8 mouse cellular contexts compared by ENCODE assay signal in genomic region chr13:22021581-22021980, GRCm38 (mm10). TPM values are rescaled to one million over a fixed set of nuclear protein-coding genes. Genes with fewer than 3 reads are reported as not detected.
A peak's percentile ranks its signal among the peaks of the same experiment; 100 is the strongest.
DNase-seq lines count a peak whose midpoint lies in the region; ATAC-seq lines count a peak whose summit lies in the region.

No protein-coding gene starts in this region.

- H3K9me3 ChIP-seq in embryonic facial prominence, embryonic 14.5 days (ENCODE audit: control insufficient read depth, low read length) = no peaks in the 10 kb centered on the region
- H3K9me3 ChIP-seq in intestine, embryonic 16.5 days (ENCODE audit: control insufficient read depth, low read length) = no peaks in the 10 kb centered on the region
- no peaks in the 10 kb centered on the region for H3K9me3 ChIP-seq in neural tube, embryonic 14.5 days (ENCODE audit: control insufficient read depth, low read length)

- peak; percentile 71 for DNase-seq in testis, postnatal 14 days (ENCODE audit: low spot score)
- no peak for DNase-seq in testis, postnatal 10 days (ENCODE audit: low spot score)
- DNase-seq in embryonic facial prominence, embryonic 14.5 days (ENCODE audit: low spot score) = no peak
- DNase-seq in layer of hippocampus, adult 9-10 months (ENCODE audit: low spot score) = no peak
- no peak for DNase-seq in adrenal gland, postnatal 14 days
- DNase-seq in adrenal gland, postnatal 10 days = no peak

- no peak for ATAC-seq in embryonic facial prominence, embryonic 14.5 days (ENCODE audit: low read depth)
- ATAC-seq in intestine, embryonic 16.5 days = peak; percentile 49; the same call in 1 of the 2 replicates
- ATAC-seq in neural tube, embryonic 14.5 days (ENCODE audit: low read depth) = no peak

- peak overlapping the region; percentile 44 for H3K9ac ChIP-seq in embryonic facial prominence, embryonic 14.5 days (ENCODE audit: low read depth, low read length)
- H3K9ac ChIP-seq in intestine, embryonic 16.5 days (ENCODE audit: low read depth, low read length) = peak overlapping the region; percentile 58
- H3K9ac ChIP-seq in neural tube, embryonic 14.5 days (replicated peaks; ENCODE audit: low read depth, low read length) = no peak overlapping the region

- peak overlapping the region; percentile 43 for H3K4me3 ChIP-seq in embryonic facial prominence, embryonic 14.5 days (ENCODE audit: low read depth, low read length)
- H3K4me3 ChIP-seq in intestine, embryonic 16.5 days (ENCODE audit: low read length) = peak overlapping the region; percentile 47
- H3K4me3 ChIP-seq in neural tube, embryonic 14.5 days (ENCODE audit: low read depth, low read length) = peak overlapping the region; percentile 30

- no peak overlapping the region for H3K27ac ChIP-seq in embryonic facial prominence, embryonic 14.5 days (replicated peaks; ENCODE audit: low read depth, low read length)
- H3K27ac ChIP-seq in intestine, embryonic 16.5 days (ENCODE audit: low read length) = peak overlapping the region; percentile 2; the same call in 1 of the 2 replicates
- H3K27ac ChIP-seq in neural tube, embryonic 14.5 days (ENCODE audit: low read depth, low read length) = no peak overlapping the region

- WGBS in embryonic facial prominence, embryonic 14.5 days = 0% methylated on average over 11 of the region's 11 CpGs
- WGBS in intestine, embryonic 16.5 days = under 1% methylated on average over 11 of the region's 11 CpGs
- WGBS in neural tube, embryonic 14.5 days = under 1% methylated on average over 11 of the region's 11 CpGs

- peaks cover 28% of the 10 kb centered on the region for H3K27me3 ChIP-seq in embryonic facial prominence, embryonic 14.5 days (replicated peaks; ENCODE audit: control insufficient read depth, insufficient read depth, low read length)
- 0 out of 2 replicates have a peak, but pooled peaks cover under 1% of the 10 kb centered on the region for H3K27me3 ChIP-seq in intestine, embryonic 16.5 days (replicated peaks; ENCODE audit: control insufficient read depth, insufficient read depth, low read length)
- peaks cover 41% of the 10 kb centered on the region for H3K27me3 ChIP-seq in neural tube, embryonic 14.5 days (ENCODE audit: control insufficient read depth, insufficient read depth, low read length)

- H3K4me1 ChIP-seq in embryonic facial prominence, embryonic 14.5 days (ENCODE audit: control insufficient read depth, insufficient read depth, low read length) = no peaks in the 10 kb centered on the region
- peaks cover 11% of the 10 kb centered on the region for H3K4me1 ChIP-seq in intestine, embryonic 16.5 days (ENCODE audit: control insufficient read depth, insufficient read depth, low read length)
- no peaks in the 10 kb centered on the region for H3K4me1 ChIP-seq in neural tube, embryonic 14.5 days (ENCODE audit: control insufficient read depth, insufficient read depth, low read length)

- peak overlapping the region; percentile 67 for H3K4me2 ChIP-seq in embryonic facial prominence, embryonic 14.5 days (ENCODE audit: low read depth, low read length)
- peak overlapping the region; percentile 61 for H3K4me2 ChIP-seq in intestine, embryonic 16.5 days (ENCODE audit: low read depth, low read length)
- peak overlapping the region; percentile 47 for H3K4me2 ChIP-seq in neural tube, embryonic 14.5 days (ENCODE audit: low read depth, low read length)

- H3K36me3 ChIP-seq in embryonic facial prominence, embryonic 14.5 days (ENCODE audit: control insufficient read depth, insufficient read depth, low read length) = no peaks in the 10 kb centered on the region
- H3K36me3 ChIP-seq in intestine, embryonic 16.5 days (ENCODE audit: control insufficient read depth, insufficient read depth, low read length) = no peaks in the 10 kb centered on the region
- H3K36me3 ChIP-seq in neural tube, embryonic 14.5 days (ENCODE audit: control insufficient read depth, insufficient read depth, low read length) = no peaks in the 10 kb centered on the region

RNA-seq across cellular contexts. Expression of gene Prss16, which starts 12.0 kb away (rescaled TPM):
- polyA plus RNA-seq in embryonic facial prominence, embryonic 14.5 days (2014; fragmentation: Nextera tagmentation; extraction: Ambion mirVana) = 0.70 and 0.83 TPM in 2 replicates
- 1.4 and 2.0 TPM in 2 replicates for polyA plus RNA-seq in intestine, embryonic 16.5 days (2015; fragmentation: Nextera tagmentation; extraction: Ambion mirVana)
- polyA plus RNA-seq in neural tube, embryonic 14.5 days (2014; fragmentation: Nextera tagmentation; extraction: Ambion mirVana) = not detected in 2 replicates
- total RNA-seq in adrenal gland, postnatal 14 days (2021) = 0.74 TPM in 1 of 2 replicates, not detected in the other
- total RNA-seq in adrenal gland, postnatal 10 days (2021) = not detected

RNA-seq across cellular contexts. Expression of gene Hist1h2ah, which starts 13.8 kb away (rescaled TPM):
- 13.1 TPM in 1 of 2 replicates, not detected in the other for polyA plus RNA-seq in embryonic facial prominence, embryonic 14.5 days (2014; fragmentation: Nextera tagmentation; extraction: Ambion mirVana)
- 4.6 and 5.1 TPM in 2 replicates for polyA plus RNA-seq in intestine, embryonic 16.5 days (2015; fragmentation: Nextera tagmentation; extraction: Ambion mirVana)
- polyA plus RNA-seq in neural tube, embryonic 14.5 days (2014; fragmentation: Nextera tagmentation; extraction: Ambion mirVana) = not detected in 2 replicates
- total RNA-seq in adrenal gland, postnatal 14 days (2021) = 203 and 342 TPM in 2 replicates
- 100 to 1,000 TPM; 239 to 319 TPM for total RNA-seq in adrenal gland, postnatal 10 days (2021)

RNA-seq across cellular contexts. Expression of gene Hist1h2bk, which starts 14.1 kb away (rescaled TPM):
- polyA plus RNA-seq in embryonic facial prominence, embryonic 14.5 days (2014; fragmentation: Nextera tagmentation; extraction: Ambion mirVana) = 3.9 and 6.6 TPM in 2 replicates
- 1.8 and 2.9 TPM in 2 replicates for polyA plus RNA-seq in intestine, embryonic 16.5 days (2015; fragmentation: Nextera tagmentation; extraction: Ambion mirVana)
- 0.98 TPM in 1 of 2 replicates, not detected in the other for polyA plus RNA-seq in neural tube, embryonic 14.5 days (2014; fragmentation: Nextera tagmentation; extraction: Ambion mirVana)
- 207 and 301 TPM in 2 replicates for total RNA-seq in adrenal gland, postnatal 14 days (2021)
- total RNA-seq in adrenal gland, postnatal 10 days (2021) = 100 to 1,000 TPM; 299 to 338 TPM

RNA-seq across cellular contexts. Expression of gene Hist1h4i, which starts 19.6 kb away (rescaled TPM):
- polyA plus RNA-seq in embryonic facial prominence, embryonic 14.5 days (2014; fragmentation: Nextera tagmentation; extraction: Ambion mirVana) = 11.8 and 13.3 TPM in 2 replicates
- 18.8 and 22.0 TPM in 2 replicates for polyA plus RNA-seq in intestine, embryonic 16.5 days (2015; fragmentation: Nextera tagmentation; extraction: Ambion mirVana)
- 5.7 and 5.8 TPM in 2 replicates for polyA plus RNA-seq in neural tube, embryonic 14.5 days (2014; fragmentation: Nextera tagmentation; extraction: Ambion mirVana)
- 104 and 144 TPM in 2 replicates for total RNA-seq in adrenal gland, postnatal 14 days (2021)
- 100 to 1,000 TPM; 136 to 154 TPM for total RNA-seq in adrenal gland, postnatal 10 days (2021)

RNA-seq across cellular contexts. Expression of gene Hist1h2ag, which starts 21.2 kb away (rescaled TPM):
- 24.9 and 28.8 TPM in 2 replicates for polyA plus RNA-seq in embryonic facial prominence, embryonic 14.5 days (2014; fragmentation: Nextera tagmentation; extraction: Ambion mirVana)
- 17.4 and 30.0 TPM in 2 replicates for polyA plus RNA-seq in intestine, embryonic 16.5 days (2015; fragmentation: Nextera tagmentation; extraction: Ambion mirVana)
- polyA plus RNA-seq in neural tube, embryonic 14.5 days (2014; fragmentation: Nextera tagmentation; extraction: Ambion mirVana) = 2.9 and 3.8 TPM in 2 replicates
- total RNA-seq in adrenal gland, postnatal 14 days (2021) = 114 and 174 TPM in 2 replicates
- total RNA-seq in adrenal gland, postnatal 10 days (2021) = 100 to 1,000 TPM; 237 to 260 TPM
